In the genomic region with DNA sequence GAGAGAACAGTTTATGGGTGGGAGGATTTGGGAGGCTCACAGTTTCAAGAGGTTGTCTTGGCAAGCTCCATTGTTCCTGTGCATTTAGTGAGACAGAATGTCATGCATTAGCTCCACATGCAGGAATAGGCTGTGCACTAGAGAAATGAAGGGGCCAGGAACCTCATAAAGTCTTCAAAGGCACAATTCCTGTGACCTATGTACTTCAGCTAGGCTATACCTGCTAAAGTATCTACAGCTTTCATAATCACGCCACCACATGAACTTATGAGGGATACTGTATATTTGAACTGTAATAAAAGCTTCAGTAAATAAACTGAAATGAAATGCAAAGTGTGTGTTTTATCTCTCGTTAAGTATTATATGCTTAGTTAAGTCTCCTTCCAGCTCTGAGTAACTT, we compare ENCODE assay signal across 23 mouse cellular contexts. TPM values are rescaled to one million over a fixed set of nuclear protein-coding genes. Genes with fewer than 3 reads are reported as not detected.
DNase-seq lines count a peak whose midpoint lies in the region; ATAC-seq and TF ChIP-seq lines count a peak whose summit lies in the region.
"Had no signal": no experiment of that assay in that cellular context is flagged by ENCODE, and none has a peak within 500 bp of the region (broad histone marks: within the 10 kb centered on the region; RNA-seq: fewer than 3 reads in every experiment).

No protein-coding gene starts in this region.

- H3K4me1 ChIP-seq in midbrain, embryonic 11.5 days (ENCODE audit: control insufficient read depth, insufficient read depth, low read length), result no peaks in the 10 kb centered on the region
- no peaks in the 10 kb centered on the region for H3K4me1 ChIP-seq in midbrain, postnatal 0 days (ENCODE audit: insufficient read depth, low read length)
- H3K4me1 ChIP-seq in intestine, embryonic 15.5 days (replicated peaks), result no peaks in the 10 kb centered on the region
- H3K4me1 ChIP-seq in intestine, embryonic 16.5 days (ENCODE audit: control insufficient read depth, insufficient read depth, low read length), result no peaks in the 10 kb centered on the region
- H3K4me1 ChIP-seq in intestine, postnatal 0 days (replicated peaks; ENCODE audit: control insufficient read depth, insufficient read depth, low read length), result peaks cover 7% of the 10 kb centered on the region; the same call in 1 of the 2 replicates

- no peak overlapping the region for H3K27ac ChIP-seq in midbrain, embryonic 11.5 days (ENCODE audit: low read depth, low read length)
- no peak overlapping the region for H3K27ac ChIP-seq in midbrain, postnatal 0 days (ENCODE audit: low read depth, low read length)
- H3K27ac ChIP-seq in intestine, embryonic 15.5 days, result no peak overlapping the region
- H3K27ac ChIP-seq in intestine, embryonic 16.5 days (ENCODE audit: low read length), result no peak overlapping the region
- H3K27ac ChIP-seq in intestine, postnatal 0 days (ENCODE audit: low read depth, low read length), result no peak overlapping the region

- no peaks in the 10 kb centered on the region for H3K27me3 ChIP-seq in midbrain, embryonic 11.5 days (ENCODE audit: control insufficient read depth, insufficient read depth, low read length)
- H3K27me3 ChIP-seq in midbrain, postnatal 0 days (ENCODE audit: insufficient read depth, low read length), result no peaks in the 10 kb centered on the region
- H3K27me3 ChIP-seq in intestine, embryonic 15.5 days (replicated peaks), result no peaks in the 10 kb centered on the region
- H3K27me3 ChIP-seq in intestine, embryonic 16.5 days (replicated peaks; ENCODE audit: control insufficient read depth, insufficient read depth, low read length), result no peaks in the 10 kb centered on the region
- H3K27me3 ChIP-seq in intestine, postnatal 0 days (replicated peaks; ENCODE audit: control insufficient read depth, insufficient read depth, low read length), result no peaks in the 10 kb centered on the region
- H3K27me3 ChIP-seq: CH12.LX, Patski had no signal

- H3K36me3 ChIP-seq in midbrain, embryonic 11.5 days (ENCODE audit: control insufficient read depth, insufficient read depth, low read length), result no peaks in the 10 kb centered on the region
- no peaks in the 10 kb centered on the region for H3K36me3 ChIP-seq in midbrain, postnatal 0 days (ENCODE audit: insufficient read depth, low read length)
- no peaks in the 10 kb centered on the region for H3K36me3 ChIP-seq in intestine, embryonic 15.5 days
- no peaks in the 10 kb centered on the region for H3K36me3 ChIP-seq in intestine, embryonic 16.5 days (ENCODE audit: control insufficient read depth, insufficient read depth, low read length)
- no peaks in the 10 kb centered on the region for H3K36me3 ChIP-seq in intestine, postnatal 0 days (ENCODE audit: control insufficient read depth, insufficient read depth)

- no peak for ATAC-seq in midbrain, embryonic 11.5 days (ENCODE audit: low FRiP score)
- no peak for ATAC-seq in midbrain, postnatal 0 days (ENCODE audit: low FRiP score)
- peak; percentile 90 for ATAC-seq in intestine, embryonic 15.5 days
- peak; percentile 93 for ATAC-seq in intestine, embryonic 16.5 days
- peak; percentile 81 for ATAC-seq in intestine, postnatal 0 days
- ATAC-seq: activated CD4-positive, CD25-positive, alpha-beta regulatory T cell, adult 4 months; CD4-positive, CD25-positive, alpha-beta regulatory T cell, adult 4 months; Patski had no signal

- H3K4me3 ChIP-seq in midbrain, embryonic 11.5 days (ENCODE audit: low read depth, low read length), result no peak overlapping the region
- no peak overlapping the region for H3K4me3 ChIP-seq in midbrain, postnatal 0 days (ENCODE audit: low read depth, low read length)
- no peak overlapping the region for H3K4me3 ChIP-seq in intestine, embryonic 15.5 days (replicated peaks)
- no peak overlapping the region for H3K4me3 ChIP-seq in intestine, embryonic 16.5 days (ENCODE audit: low read length)
- no peak overlapping the region for H3K4me3 ChIP-seq in intestine, postnatal 0 days (ENCODE audit: low read depth, low read length)

- H3K9me3 ChIP-seq in midbrain, embryonic 11.5 days (ENCODE audit: control insufficient read depth, low read length), result no peaks in the 10 kb centered on the region
- H3K9me3 ChIP-seq in midbrain, postnatal 0 days (ENCODE audit: low read length), result no peaks in the 10 kb centered on the region
- H3K9me3 ChIP-seq in intestine, embryonic 15.5 days, result no peaks in the 10 kb centered on the region
- H3K9me3 ChIP-seq in intestine, embryonic 16.5 days (ENCODE audit: control insufficient read depth, low read length), result no peaks in the 10 kb centered on the region
- no peaks in the 10 kb centered on the region for H3K9me3 ChIP-seq in intestine, postnatal 0 days (ENCODE audit: control insufficient read depth)
- H3K9me3 ChIP-seq: G1E had no signal

- no peak overlapping the region for H3K9ac ChIP-seq in midbrain, embryonic 11.5 days (ENCODE audit: low read length)
- H3K9ac ChIP-seq in midbrain, postnatal 0 days (replicated peaks; ENCODE audit: low read length, poor library complexity, severe bottlenecking), result no peak overlapping the region
- no peak overlapping the region for H3K9ac ChIP-seq in intestine, embryonic 15.5 days
- H3K9ac ChIP-seq in intestine, embryonic 16.5 days (ENCODE audit: low read depth, low read length), result no peak overlapping the region
- no peak overlapping the region for H3K9ac ChIP-seq in intestine, postnatal 0 days (ENCODE audit: low read depth, low read length)

- WGBS in midbrain, embryonic 11.5 days, result 83% methylated on average over 2 of the region's 2 CpGs
- WGBS in midbrain, postnatal 0 days, result 79% methylated on average over 2 of the region's 2 CpGs
- WGBS in intestine, embryonic 15.5 days, result 69% methylated on average over 2 of the region's 2 CpGs
- WGBS in intestine, embryonic 16.5 days, result 66% methylated on average over 2 of the region's 2 CpGs
- WGBS in intestine, postnatal 0 days, result 22% methylated on average over 2 of the region's 2 CpGs

- no peak for TF ChIP-seq CTCF in midbrain, postnatal 0 days (IDR thresholded peaks at IDR 0.05)
- no peak for TF ChIP-seq CTCF in intestine, postnatal 0 days (IDR thresholded peaks at IDR 0.05; ENCODE audit: low read depth)

- H3K4me2 ChIP-seq in midbrain, embryonic 11.5 days, result no peak overlapping the region
- no peak overlapping the region for H3K4me2 ChIP-seq in midbrain, postnatal 0 days (ENCODE audit: low read depth, low read length, poor library complexity, severe bottlenecking)
- H3K4me2 ChIP-seq in intestine, embryonic 15.5 days (replicated peaks), result no peak overlapping the region
- no peak overlapping the region for H3K4me2 ChIP-seq in intestine, embryonic 16.5 days (ENCODE audit: low read depth, low read length)
- H3K4me2 ChIP-seq in intestine, postnatal 0 days (replicated peaks; ENCODE audit: low read depth), result no peak overlapping the region

- peak; percentile 79 for DNase-seq in midbrain, embryonic 11.5 days (ENCODE audit: low spot score, missing footprints)
- no peak for DNase-seq in midbrain, postnatal 0 days (ENCODE audit: low spot score)
- no peak for DNase-seq in ovary, adult 18-20 months (ENCODE audit: low spot score)
- DNase-seq in left cerebral cortex, postnatal 10 days (ENCODE audit: extremely low spot score in 1 of 2, low spot score in 2 of 2), result no peak
- DNase-seq in heart, adult 9 months (ENCODE audit: low spot score in 2 of 2), result no peak
- DNase-seq: adrenal gland, adult 2 months; adrenal gland, adult 8-10 months; adrenal gland, postnatal 10 days; adrenal gland, postnatal 14 days; adrenal gland, postnatal 25 days; adrenal gland, postnatal 36 days; B cell, adult 2 months; cerebellum, adult 11 months; cerebellum, adult 11-12 months had no signal

- intact Hi-C loops in left cerebral cortex, postnatal 10 days (cut with DNase I), result no loop called here

RNA-seq across cellular contexts. Expression of a gene that starts 59.4 kb away (rescaled TPM):
- polyA plus RNA-seq in midbrain, embryonic 11.5 days (2014; fragmentation: Nextera tagmentation; extraction: Ambion mirVana), result 0.82 and 1.0 TPM in 2 replicates
- 2.6 and 8.9 TPM in 2 replicates for total RNA-seq in midbrain, postnatal 0 days (2014; rRNA removed)
- polyA plus RNA-seq in midbrain, postnatal 0 days (2015; fragmentation: Nextera tagmentation; extraction: Ambion mirVana), result 1.8 and 2.1 TPM in 2 replicates
- polyA plus RNA-seq in intestine, embryonic 15.5 days (2015; fragmentation: Nextera tagmentation; extraction: Ambion mirVana), result 5.3 and 6.5 TPM in 2 replicates
- 6.0 and 7.7 TPM in 2 replicates for polyA plus RNA-seq in intestine, embryonic 16.5 days (2015; fragmentation: Nextera tagmentation; extraction: Ambion mirVana)
- polyA plus RNA-seq in intestine, postnatal 0 days (2015; fragmentation: Nextera tagmentation; extraction: Ambion mirVana), result 5.8 and 7.0 TPM in 2 replicates
- 10 to 100 TPM; 48.2 to 71.5 TPM for total RNA-seq in left cerebral cortex, postnatal 10 days (2021)
- total RNA-seq: MEL had no signal

Comparison
In these comparisons a context has a peak if more than half of its experiments do, and no peak if none do; other contexts are left out.
1. ATAC-seq: peak in intestine, embryonic 15.5 days (single experiment), intestine, embryonic 16.5 days (single experiment) and intestine, postnatal 0 days (single experiment); none in midbrain, embryonic 11.5 days (single experiment) and midbrain, postnatal 0 days (single experiment).